Mouse (Mus musculus): Measurements from ENCODE around the gene Ankrd12.

Gene Ankrd12

DNA sequence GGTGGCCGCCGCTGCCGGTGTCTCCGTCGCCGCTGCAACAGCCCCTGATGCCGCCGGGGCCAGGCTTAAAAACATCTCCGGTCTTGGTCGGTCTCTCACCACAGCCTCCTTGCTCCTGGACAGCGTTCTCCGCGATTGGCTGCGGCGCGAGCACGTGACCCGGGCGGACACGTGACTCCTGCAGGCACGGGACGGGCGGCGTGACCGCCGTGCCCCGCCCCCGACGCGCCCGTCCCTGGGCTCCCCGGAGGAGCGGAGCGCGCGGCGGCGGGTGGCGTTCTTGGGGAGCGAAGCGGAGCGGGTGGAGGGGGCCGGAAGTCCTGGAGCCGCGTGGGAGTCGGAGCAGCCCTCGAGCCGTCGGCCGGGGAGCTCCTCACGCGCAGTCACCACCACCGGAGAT lies at the start of gene Ankrd12:
Gene Ankrd12 (minus strand): TSS at position 156 of the 400 bp plus-strand sequence.
- peak; percentile 98 for DNase-seq

DNA sequence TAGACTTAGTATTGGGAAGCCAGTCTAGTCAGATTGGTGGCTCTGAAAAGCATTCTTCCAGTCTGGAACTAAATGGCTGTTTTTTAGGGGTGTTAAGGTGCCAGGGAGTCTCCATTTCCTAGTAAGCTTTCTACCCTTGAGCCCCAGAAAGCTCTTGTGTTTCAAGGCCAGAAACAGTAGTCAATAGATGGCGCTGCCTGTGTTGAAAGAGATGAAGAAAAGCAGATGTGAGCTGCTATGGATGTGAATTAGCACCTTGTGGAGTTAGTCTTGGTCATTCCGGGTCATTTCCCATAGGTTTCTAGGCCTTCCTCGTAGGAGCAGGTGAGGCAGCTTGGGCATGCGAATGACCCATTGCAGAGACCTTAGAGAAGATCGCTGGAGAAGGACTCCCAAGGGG lies 48.3 kb upstream of the Ankrd12 start:
- DNase-seq = no peak

- DNase-seq = peak; percentile 27
These were observed 47.1 kb upstream of the Ankrd12 start for GRCm38 (mm10) chr17:66123816-66124610.

DNA sequence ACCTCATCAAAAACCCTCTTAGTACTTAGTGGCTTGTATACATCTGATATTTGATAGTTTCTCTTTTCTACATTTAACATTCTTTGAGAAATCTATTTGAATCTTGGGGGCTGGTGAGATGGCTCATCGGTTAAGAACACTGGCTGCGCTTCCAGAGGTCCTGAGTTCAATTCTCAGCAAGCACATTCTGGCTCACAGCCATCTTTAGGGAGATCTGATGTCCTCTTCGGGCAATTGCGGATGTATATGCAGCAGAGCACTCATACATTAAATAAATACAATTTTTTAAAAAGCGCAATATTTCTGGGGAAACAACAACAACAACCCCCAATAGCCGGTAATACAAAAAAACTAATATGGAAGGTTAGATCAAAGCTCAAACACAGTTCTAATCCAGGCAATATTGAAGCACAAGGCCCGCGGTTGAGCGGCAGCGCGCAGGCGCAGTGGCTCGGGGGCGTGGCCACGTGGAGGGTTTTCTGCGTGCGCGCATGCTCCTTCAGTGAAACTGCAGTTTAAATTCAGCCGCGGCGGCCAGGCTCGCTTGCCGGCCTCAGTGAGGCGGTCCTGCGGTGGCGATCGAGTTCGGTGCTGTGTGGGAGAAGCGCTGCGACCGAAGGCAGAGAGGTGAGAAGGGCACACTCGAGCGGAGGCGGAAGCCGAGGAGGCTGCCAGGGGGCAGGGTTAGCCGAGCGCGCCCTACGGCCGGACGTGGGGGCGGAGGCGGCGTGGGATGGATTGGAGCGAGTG lies 46.4 kb upstream of the Ankrd12 start, which contains the start of gene Ddx11:
Gene Ddx11 (plus strand): TSS at position 455 of the 750 bp plus-strand sequence.
- peak; percentile 96 for DNase-seq

DNA sequence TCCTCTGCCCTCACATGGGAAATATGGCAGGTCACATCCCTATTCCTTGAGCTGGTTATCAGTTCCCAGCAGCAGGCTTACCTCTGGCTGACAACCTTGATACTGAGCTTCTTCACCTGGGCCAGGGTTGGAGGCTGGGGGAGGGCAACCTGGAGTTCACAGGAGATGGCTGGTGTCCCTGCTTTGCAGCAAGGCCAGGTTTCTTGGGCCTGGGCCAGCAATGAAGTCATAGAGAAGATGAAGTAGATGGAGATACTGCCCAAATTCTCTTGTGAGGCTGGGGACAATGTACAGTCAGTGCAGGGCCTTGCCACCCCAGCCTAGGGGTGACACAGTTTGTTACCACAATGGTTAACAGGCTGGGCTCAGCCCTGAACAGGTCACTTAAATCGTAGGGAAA lies 43.8 kb upstream of the Ankrd12 start:
- DNase-seq = no peak

GRCm38 (mm10) chr17:66118991-66119390 lies 42.1 kb upstream of the Ankrd12 start:
- no peak for DNase-seq

- DNase-seq = no peak
These were observed 35.3 kb upstream of the Ankrd12 start for GRCm38 (mm10) chr17:66112166-66112565.

DNA sequence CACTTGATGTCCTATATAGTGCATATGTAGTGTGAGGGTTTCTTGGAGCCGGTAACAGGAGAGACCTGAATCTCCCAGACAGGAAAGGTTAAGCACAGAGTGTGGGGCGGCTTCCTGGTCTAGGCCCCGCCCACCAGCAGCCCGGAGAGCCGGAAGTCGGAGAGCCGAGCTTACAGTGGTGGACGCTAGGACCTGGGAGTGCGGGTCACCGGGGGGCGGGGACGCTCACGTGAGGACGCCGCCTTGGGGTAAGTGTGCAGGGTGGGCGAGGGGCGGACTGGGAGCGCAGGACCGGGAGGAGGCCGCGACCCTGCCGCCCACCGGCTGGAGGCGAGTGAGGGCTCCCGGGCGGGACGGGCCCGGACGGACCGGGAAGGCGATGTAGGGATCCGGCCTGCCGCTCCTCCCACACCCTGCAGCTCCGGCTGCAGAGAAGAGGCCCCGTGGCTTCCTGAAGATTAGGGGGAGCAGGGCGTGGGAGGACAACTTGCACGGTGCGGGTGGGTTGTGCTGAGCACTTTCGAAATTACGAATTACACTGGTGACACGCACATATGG lies 34.6 kb upstream of the Ankrd12 start, which contains the start of gene Washc1:
Gene Washc1 (plus strand): TSS at position 144 of the 558 bp plus-strand sequence.
- DNase-seq = peak; percentile 95

GRCm38 (mm10) chr17:66110746-66111145 lies 33.9 kb upstream of the Ankrd12 start:
- peak; percentile 66 for DNase-seq

- DNase-seq = no peak
These were observed 31.3 kb upstream of the Ankrd12 start for GRCm38 (mm10) chr17:66108198-66108597.

DNA sequence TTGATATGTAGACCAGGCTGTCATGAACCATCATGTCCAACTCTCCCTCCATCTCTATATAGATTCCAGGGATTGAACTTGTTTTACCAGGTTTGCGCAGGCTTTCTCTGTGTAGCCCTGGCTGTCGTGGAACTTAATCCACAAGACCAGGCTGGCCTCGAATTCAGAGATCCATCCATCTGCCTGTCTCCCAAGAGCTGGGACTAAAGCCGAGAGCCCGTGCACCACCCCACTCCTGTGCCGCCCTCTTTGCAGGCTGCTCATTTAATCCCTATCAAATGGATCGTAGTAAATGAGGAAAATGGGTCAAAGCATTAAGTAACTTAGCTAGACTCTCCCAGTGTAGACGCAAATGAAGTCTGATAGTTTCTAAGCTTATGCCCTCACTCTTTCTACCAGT lies 30.6 kb upstream of the Ankrd12 start:
- no peak for DNase-seq

- DNase-seq = peak; percentile 82
These were observed 29.8 kb upstream of the Ankrd12 start for GRCm38 (mm10) chr17:66106601-66107267.

DNA sequence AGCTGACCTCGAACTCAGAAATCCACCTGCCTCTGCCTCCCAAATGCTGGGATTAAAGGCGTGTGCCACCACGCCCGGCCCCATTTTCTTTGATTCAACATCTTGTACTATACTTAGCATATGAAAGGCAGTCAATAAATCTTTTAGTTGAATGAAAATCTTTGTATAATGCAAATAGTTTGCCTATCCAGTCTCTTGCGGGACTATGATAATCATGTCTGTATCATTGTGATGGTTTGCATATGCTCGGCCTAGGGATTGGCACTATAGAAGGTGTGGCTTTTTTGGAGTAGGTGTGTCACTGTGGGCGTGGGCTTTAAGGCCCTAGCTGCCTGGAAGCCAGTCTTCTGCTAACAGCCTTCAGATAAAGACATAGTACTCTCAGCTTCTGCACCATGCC lies 27.2 kb upstream of the Ankrd12 start:
- no peak for DNase-seq

GRCm38 (mm10) chr17:66101380-66102330 lies 24.8 kb upstream of the Ankrd12 start, which contains the start of gene Ndufv2:
Ndufv2 (minus strand) TSS chr17:66101559.
- peak; percentile 97 for DNase-seq

DNA sequence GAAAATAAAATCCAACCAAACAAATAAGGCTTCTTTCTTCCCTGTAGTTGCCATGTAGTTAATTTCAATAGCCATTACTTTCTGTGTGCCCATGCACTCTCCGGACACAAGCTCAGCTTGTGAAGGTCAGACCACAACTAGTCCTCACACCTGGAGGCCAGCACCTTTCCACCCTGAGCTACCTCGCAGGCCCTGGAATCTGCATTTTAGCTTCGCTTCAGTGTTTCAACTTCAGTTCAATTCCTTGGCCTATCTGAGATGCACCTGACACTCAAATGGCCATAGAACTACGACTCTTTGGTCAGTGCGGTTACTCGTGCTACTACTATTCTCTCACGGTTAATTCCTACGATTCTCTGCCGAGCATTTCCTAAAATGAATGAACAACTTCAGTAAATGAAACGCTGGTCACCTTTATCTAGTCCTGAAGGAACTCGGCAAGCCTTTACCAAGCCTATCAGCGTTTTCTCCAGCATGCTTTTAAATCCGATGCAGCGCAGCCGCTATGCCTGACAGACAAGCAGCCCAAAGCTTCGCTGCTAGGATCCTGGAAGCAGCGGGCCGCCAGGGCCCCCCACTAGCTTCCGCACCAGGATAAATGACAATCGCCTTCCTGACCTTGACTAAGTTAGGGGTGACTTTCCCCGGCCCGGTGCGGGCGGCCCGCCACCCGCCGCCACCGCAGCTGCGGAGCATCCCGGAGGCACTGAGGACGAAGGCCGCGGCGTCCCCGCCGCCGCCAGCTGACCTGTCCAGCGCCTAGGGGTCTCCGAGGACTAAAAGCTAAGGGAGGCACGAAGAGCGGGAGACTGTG lies 23.9 kb upstream of the Ankrd12 start:
- DNase-seq = no peak

DNA sequence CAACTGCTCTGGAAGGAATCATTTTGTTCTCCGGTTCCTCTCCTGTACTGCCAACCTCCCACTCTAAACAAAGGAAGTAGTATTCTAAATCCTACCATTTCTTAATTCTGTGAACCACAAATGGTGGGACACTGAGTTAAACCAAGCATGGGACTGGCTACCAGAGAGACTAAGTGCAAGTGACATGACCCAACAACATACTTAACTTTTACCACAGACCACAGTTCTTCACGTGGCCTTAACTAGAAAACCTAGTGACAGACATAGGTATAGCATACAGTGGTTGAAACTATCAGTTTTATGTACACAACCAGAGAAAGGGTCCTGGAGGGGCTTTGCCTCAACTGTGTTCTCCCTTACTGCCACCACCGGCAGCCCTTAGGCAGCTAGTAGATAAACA lies 15.8 kb upstream of the Ankrd12 start:
- DNase-seq = no peak

DNA sequence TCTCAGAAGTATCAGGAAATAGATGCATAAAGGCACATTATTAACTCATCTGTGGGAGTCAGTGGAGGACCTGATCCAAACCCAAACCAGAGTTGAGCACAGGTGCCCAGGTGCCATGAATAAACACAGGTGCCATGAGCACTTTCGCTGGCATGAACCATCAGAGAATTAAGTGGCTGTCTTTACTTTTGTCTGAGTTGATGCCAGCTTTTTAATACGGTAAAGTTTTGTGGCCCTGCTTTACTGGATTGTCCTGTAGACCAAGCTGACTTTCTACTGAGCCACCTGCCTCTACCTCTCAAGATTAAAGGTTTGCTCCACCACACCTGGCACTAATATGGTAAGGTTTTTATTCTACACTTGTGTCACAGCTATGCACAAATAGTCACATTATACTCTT lies 15.2 kb upstream of the Ankrd12 start:
- no peak for DNase-seq

- no peak for DNase-seq
These were observed 14.5 kb upstream of the Ankrd12 start for GRCm38 (mm10) chr17:66091392-66091791.

GRCm38 (mm10) chr17:66090251-66090650 lies 13.4 kb upstream of the Ankrd12 start:
- DNase-seq = no peak

GRCm38 (mm10) chr17:66085038-66085437 lies 8.1 kb upstream of the Ankrd12 start:
- DNase-seq = no peak

- no peak for DNase-seq
These were observed 7.6 kb upstream of the Ankrd12 start for GRCm38 (mm10) chr17:66084486-66084885.
